Mouse (Mus musculus) ES-E14 (cell line): ENCODE measurements around the gene Fsd1. TPM values are rescaled to one million over a fixed set of nuclear protein-coding genes. Genes with fewer than 3 reads are reported as not detected.

Experiments used
- DNase-seq: peaks from one replicate; pipeline ENCODE4 v3.0.0-alpha.2; 2013; ENCODE audit warnings: low read depth, low spot score
- H3K27ac ChIP-seq: 2 replicates; pipeline ENCODE4 v1.5.1; 2012; ENCODE audit warnings: low read depth, mild to moderate bottlenecking, low read length, moderate library complexity, mixed read lengths; ENCODE audit not compliant: poor library complexity, insufficient read depth, severe bottlenecking
- H3K36me3 ChIP-seq: 2 replicates; pipeline ENCODE4 v1.6.1; 2012; ENCODE audit warnings: mild to moderate bottlenecking, low read length, moderate library complexity, mixed read lengths; ENCODE audit not compliant: control insufficient read depth, poor library complexity, insufficient read depth, severe bottlenecking
- H3K4me1 ChIP-seq, 2 experiments: fragments of 150-350 bp in 1 of 2; sonication (generic) in 1 of 2; 2 replicates each; pipeline ENCODE4 v1.6.1; 2012; ENCODE audit warnings: low read length in 2 of 2, mild to moderate bottlenecking in 1 of 2, mixed read lengths in 1 of 2; ENCODE audit not compliant: control insufficient read depth in 2 of 2, insufficient read depth in 2 of 2, poor library complexity in 1 of 2
- H3K4me3 ChIP-seq, 2 experiments: fragments of 150-350 bp in 1 of 2; sonication (generic) in 1 of 2; 2 replicates each; pipeline ENCODE4 v1.5.1; 2012; ENCODE audit warnings: low read length in 2 of 2, low read depth in 1 of 2, mild to moderate bottlenecking in 1 of 2, mixed read lengths in 1 of 2; ENCODE audit not compliant: insufficient read depth in 1 of 2, poor library complexity in 1 of 2, severe bottlenecking in 1 of 2
- H3K9ac ChIP-seq: 2 replicates; pipeline ENCODE4 v1.6.1; 2012; ENCODE audit warnings: low read depth, mild to moderate bottlenecking, low read length, mixed read lengths; ENCODE audit not compliant: poor library complexity, insufficient read depth, severe bottlenecking
- H3K9me3 ChIP-seq: fragments of 150-350 bp; sonication (generic); 2 replicates; pipeline ENCODE4 v1.6.1; 2012; ENCODE audit warnings: low read depth, mild to moderate bottlenecking, low read length; ENCODE audit not compliant: control insufficient read depth, insufficient read depth
- CHD2 ChIP-seq: IDR thresholded peaks from 2 replicates; pipeline ENCODE4 v1.6.1; 2014; ENCODE audit warnings: mild to moderate bottlenecking, low read depth, low read length, inconsistent platforms
- HCFC1 ChIP-seq: IDR thresholded peaks from 2 replicates; pipeline ENCODE4 v1.6.1; 2012; ENCODE audit warnings: low read length, inconsistent platforms, borderline replicate concordance; ENCODE audit not compliant: insufficient read depth
- MAFK ChIP-seq: IDR thresholded peaks from 2 replicates; pipeline ENCODE4 v1.6.1; 2014; ENCODE audit warnings: mild to moderate bottlenecking, low read depth, low read length, inconsistent platforms; ENCODE audit not compliant: insufficient read depth
- ZC3H11A ChIP-seq: IDR thresholded peaks from 2 replicates; pipeline ENCODE4 v1.6.1; 2012; ENCODE audit warnings: low read depth, mild to moderate bottlenecking, inconsistent platforms, low read length, borderline replicate concordance
- ZNF384 ChIP-seq: IDR thresholded peaks from 2 replicates; pipeline ENCODE4 v1.6.1; 2012; ENCODE audit warnings: low read depth, low read length, inconsistent platforms
- in situ Hi-C, 2 experiments: fragments of 600-800 bp; cut with MboI; formaldehyde crosslinking; loops; one replicate each; pipeline ENCODE4 v1.15.1; 2025; ENCODE audit warnings: low sequenced_read_pairs in 2 of 2, inconsistent platforms in 1 of 2; ENCODE audit not compliant: unreplicated experiment in 2 of 2
- total RNA-seq: library from RNA; depleted of rRNA; stranded (reverse); fragments of 300-350 nt; gene quantifications from 2 replicates; pipeline ENCODE4 v1.2.3, GENCODE M21; 2012

Fsd1 gene
- total RNA-seq, 1 experiment = 24.2 TPM

DNA sequence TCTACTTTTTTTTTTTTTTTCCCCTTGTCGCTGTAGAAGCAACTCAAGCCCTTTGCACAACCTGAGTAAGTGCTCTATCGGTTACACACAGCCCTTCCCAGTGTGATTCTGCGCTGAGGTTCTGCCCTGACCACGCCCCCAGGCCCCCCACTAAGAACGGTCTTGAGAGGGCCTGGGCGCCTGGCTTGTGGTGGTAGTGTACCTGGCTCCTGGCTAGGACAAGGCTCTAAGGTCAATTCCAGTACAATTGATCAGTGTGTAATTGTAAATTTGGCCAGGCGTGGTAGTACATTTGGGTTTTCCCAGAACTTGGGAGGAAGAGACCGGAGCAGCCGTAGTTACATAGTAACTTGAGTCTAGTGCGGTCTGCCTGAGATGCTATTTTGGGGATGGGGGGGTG is 20.6 kb downstream of the Fsd1 start:
- in situ Hi-C loops = no loop called here
- DNase-seq = no peak
- H3K9me3 ChIP-seq = no peaks in the 10 kb centered on the region
- peaks cover 7% of the 10 kb centered on the region; the same call in 1 of the 2 replicates for H3K36me3 ChIP-seq
- peaks cover 0 to 8% of the 10 kb centered on the region in 2 experiments; a peak in 2 of 4 replicates for H3K4me1 ChIP-seq
- no peak overlapping the region; the same call in 1 of the 2 replicates for H3K9ac ChIP-seq
- peak overlapping the region; percentile 59; the same call in 1 of the 2 replicates for H3K27ac ChIP-seq
- no peak for TF ChIP-seq HCFC1
- no peak for TF ChIP-seq ZNF384
- no peak for TF ChIP-seq MAFK
- TF ChIP-seq CHD2 = no peak
- peak overlapping the region; percentile 0 to 4; a peak in 1 of 4 replicates for H3K4me3 ChIP-seq

DNA sequence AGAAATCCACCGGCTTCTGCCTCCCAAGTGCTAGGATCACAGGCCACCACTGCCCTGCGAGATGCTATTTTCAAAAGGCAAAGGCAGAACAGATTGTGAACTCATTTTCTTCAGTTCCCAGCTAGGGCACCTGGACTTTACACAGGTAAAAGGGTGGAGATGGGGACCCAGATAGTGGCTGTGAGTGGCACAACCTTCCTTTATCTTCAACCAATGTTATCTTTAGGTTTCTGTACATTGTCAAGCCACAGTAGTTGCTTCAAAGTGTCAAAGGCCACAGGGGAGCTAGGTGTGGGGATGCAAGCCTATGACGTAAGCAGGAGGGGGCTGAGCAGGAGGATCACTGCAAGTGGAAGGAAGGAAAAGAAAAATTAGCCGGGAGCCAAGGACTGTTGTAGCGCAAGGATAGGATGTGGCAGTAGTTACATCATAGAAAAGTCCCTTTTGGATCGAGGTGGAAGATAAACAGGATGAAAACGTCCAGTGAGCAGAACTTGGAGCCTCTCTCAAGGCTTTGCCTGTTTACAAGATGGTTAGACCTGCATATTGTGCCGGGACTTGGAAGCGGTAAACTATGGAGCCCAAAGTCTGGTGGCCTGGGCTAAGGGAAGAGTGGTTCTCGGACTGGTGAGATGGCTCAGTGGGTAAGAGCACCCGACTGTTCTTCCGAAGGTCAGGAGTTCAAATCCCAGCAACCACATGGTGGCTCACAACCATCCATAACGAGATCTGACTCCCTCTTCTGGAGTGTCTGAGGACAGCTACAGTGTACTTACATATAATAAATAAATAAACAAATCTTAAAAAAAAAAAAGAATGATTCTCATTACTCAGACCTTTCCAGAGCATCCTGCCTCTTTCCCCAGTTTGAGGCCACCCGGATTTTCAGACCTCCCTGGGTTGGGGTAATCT is 21.4 kb downstream of the Fsd1 start:
- no peak for DNase-seq
- in situ Hi-C loops = no loop called here
- H3K9me3 ChIP-seq = no peaks in the 10 kb centered on the region

DNA sequence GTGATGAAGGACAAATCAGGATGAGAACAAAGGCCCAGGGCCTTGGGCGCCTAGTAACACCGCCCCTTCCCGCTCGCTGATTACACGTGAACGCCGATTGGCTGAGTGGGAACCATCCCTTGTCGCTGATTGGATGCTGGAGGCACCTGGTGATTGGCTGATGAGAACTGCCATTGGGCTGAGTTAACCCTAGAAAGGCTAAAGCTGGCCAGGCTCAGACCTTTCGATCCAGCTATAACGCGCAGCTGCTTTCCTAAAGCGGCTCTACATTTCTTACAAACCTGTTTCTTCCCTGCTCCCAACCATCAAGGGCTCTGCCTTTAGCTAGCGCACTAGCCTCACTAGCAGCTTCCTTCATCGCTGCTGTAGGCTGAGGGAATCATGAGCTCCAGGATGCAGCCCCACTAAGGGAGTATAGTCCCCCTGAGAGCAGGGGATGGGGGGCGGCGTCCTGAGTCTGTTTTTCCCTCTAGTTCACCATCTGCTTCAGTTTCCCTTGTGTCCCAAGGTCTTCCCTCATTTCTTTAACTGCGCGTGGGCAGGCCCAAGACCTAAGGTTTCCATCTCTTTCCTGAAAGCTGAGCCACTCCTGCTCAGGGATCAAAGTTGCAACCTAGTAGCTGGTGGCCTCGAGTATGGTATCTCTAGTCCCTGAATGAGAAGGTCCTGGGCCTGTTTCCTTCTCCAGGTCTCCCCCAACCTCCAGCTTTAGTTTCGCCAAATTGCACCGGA is 22.2 kb downstream of the Fsd1 start:
- Histone ChIP-seq H3K27ac (peak overlapping the region; percentile 54; the same call in 1 of the 2 replicates), H3K36me3 (peaks cover 12% of the 10 kb centered on the region; the same call in 1 of the 2 replicates), H3K9ac (peak overlapping the region; percentile 65), H3K4me3 (peak overlapping the region; percentile 88 to 99), H3K4me1 (peaks cover 0 to 8% of the 10 kb centered on the region in 2 experiments; a peak in 2 of 4 replicates), H3K9me3 (no peaks in the 10 kb centered on the region)
- peak; percentile 97 for DNase-seq
- no peak for TF ChIP-seq ZC3H11A
- peak; percentile 84 for TF ChIP-seq CHD2
- in situ Hi-C loops = no loop called here

More for the DNA sequence above, 21.4 kb downstream of the Fsd1 start:
- TF ChIP-seq ZNF384 (0 out of 2 replicates have a peak, but pooled peaks have one; percentile 23), HCFC1 (no peak)
- Histone ChIP-seq H3K36me3 (peaks cover 12% of the 10 kb centered on the region; the same call in 1 of the 2 replicates), H3K27ac (peak overlapping the region; percentile 61), H3K9ac (no peak overlapping the region; the same call in 1 of the 2 replicates), H3K4me3 (peak overlapping the region; percentile 17 to 60), H3K4me1 (peaks cover 0 to 8% of the 10 kb centered on the region in 2 experiments; a peak in 2 of 4 replicates)

DNA sequence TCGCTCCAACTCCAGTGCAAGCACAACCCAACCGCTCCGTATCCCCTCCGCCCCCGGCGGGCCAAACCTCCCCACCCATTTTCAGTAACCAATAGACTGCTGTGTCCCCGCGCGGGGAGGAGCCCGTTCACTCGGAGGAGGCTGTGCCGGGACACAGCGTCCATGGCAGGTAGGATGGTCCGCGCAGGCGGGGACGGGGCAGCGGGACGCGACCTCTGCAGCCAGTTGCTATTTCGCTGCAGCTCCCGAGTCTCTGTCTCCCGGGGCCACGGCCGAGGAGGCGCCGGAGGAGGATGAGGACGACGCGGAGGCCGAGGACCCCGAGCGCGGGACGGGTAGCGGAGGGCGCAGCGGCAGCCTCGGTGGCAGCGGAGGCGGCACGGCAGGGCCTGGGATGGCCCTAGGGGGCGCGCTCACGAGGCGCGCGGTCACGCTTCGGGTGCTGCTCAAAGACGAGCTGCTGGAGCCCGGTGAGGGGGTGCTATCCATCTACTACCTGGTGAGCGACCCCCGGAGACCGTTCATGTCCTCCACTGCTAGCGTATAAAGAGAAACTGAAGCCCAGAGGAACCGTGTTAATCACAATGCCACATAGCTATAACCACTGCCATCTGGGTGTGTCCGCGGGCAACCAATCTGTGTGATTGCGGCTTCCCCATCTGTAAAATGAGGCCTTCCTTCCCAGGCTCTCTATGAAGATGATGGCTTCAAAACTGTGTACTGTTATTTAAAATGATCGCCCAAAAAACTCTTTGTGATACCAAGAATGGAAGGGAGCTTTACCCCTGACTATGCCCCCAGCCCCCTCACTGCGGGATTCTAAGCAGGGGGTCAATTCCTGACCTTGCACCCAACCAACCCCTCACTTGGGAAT is 23.0 kb downstream of the Fsd1 start:
- peaks cover 0 to 8% of the 10 kb centered on the region in 2 experiments; a peak in 2 of 4 replicates for H3K4me1 ChIP-seq
- TF ChIP-seq ZC3H11A = no peak
- no peak for TF ChIP-seq ZNF384
- no peak for TF ChIP-seq CHD2
- no peak for TF ChIP-seq MAFK
- TF ChIP-seq HCFC1 = no peak; the same call in 1 of the 2 replicates
- H3K4me3 ChIP-seq = peak overlapping the region; percentile 88 to 99
- DNase-seq = peak; percentile 83
- H3K9me3 ChIP-seq = no peaks in the 10 kb centered on the region
- peak overlapping the region; percentile 79 for H3K9ac ChIP-seq
- H3K27ac ChIP-seq = peak overlapping the region; percentile 54; the same call in 1 of the 2 replicates
- peaks cover 12% of the 10 kb centered on the region; the same call in 1 of the 2 replicates for H3K36me3 ChIP-seq
- in situ Hi-C loops = no loop called here
